Mouse (Mus musculus) cortical plate, adult 2 months (tissue): ENCODE results near the gene 3110082J24Rik. TPM values are rescaled to one million over a fixed set of nuclear protein-coding genes. Genes with fewer than 3 reads are reported as not detected.
A peak's percentile ranks its signal among the peaks of the same experiment; 100 is the strongest.

Experiments used
- H3K27ac ChIP-seq: fragments of 200-500 bp; 2 replicates; pipeline ENCODE4 v1.5.1; 2012; ENCODE audit warnings: low read length, control low read depth, inconsistent platforms; ENCODE audit not compliant: insufficient read depth
- H3K4me1 ChIP-seq: fragments of 200-500 bp; 2 replicates; pipeline ENCODE4 v1.6.1; 2011; ENCODE audit warnings: low read length; ENCODE audit not compliant: control insufficient read depth, insufficient read depth
- H3K4me3 ChIP-seq: fragments of 200-500 bp; 2 replicates; pipeline ENCODE4 v1.5.1; 2011; ENCODE audit warnings: mild to moderate bottlenecking, low read length, control low read depth; ENCODE audit not compliant: insufficient read depth
- CTCF ChIP-seq: fragments of 200-500 bp; IDR thresholded peaks from 2 replicates; pipeline ENCODE4 v1.5.1; 2011; ENCODE audit warnings: mild to moderate bottlenecking, control low read depth, low read length; ENCODE audit not compliant: insufficient read depth; ENCODE audit errors: extremely low read depth
- POLR2A ChIP-seq: fragments of 200-500 bp; IDR thresholded peaks from 2 replicates; pipeline ENCODE4 v1.6.1; 2011; ENCODE audit warnings: mild to moderate bottlenecking, low read length, control low read depth; ENCODE audit not compliant: insufficient read depth; ENCODE audit errors: extremely low read depth
- polyA plus RNA-seq: library from polyadenylated mRNA; depleted of rRNA; stranded (reverse); fragments of >200 nt; gene quantifications from 2 replicates; pipeline ENCODE4 v1.2.3, GENCODE M21; 2012

Gene 3110082J24Rik
- polyA plus RNA-seq, 1 experiment = 4.6 TPM

- no peak for TF ChIP-seq CTCF
- TF ChIP-seq POLR2A = no peak
Observed at GRCm38 (mm10) chr5:30119163-30119562, 13.3 kb upstream of the 3110082J24Rik start.

GRCm38 (mm10) chr5:30118018-30118417 is 12.1 kb upstream of the 3110082J24Rik start:
- TF ChIP-seq POLR2A (no peak), CTCF (no peak)
- Histone ChIP-seq H3K27ac (no peak overlapping the region), H3K4me3 (no peak overlapping the region), H3K4me1 (no peaks in the 10 kb centered on the region)

More at GRCm38 (mm10) chr5:30119163-30119562, 13.3 kb upstream of the 3110082J24Rik start:
- Histone ChIP-seq H3K4me3 (no peak overlapping the region), H3K4me1 (no peaks in the 10 kb centered on the region), H3K27ac (no peak overlapping the region)

GRCm38 (mm10) chr5:30115718-30116117 is 9.8 kb upstream of the 3110082J24Rik start:
- TF ChIP-seq POLR2A (no peak), CTCF (no peak)

GRCm38 (mm10) chr5:30114761-30115140 is 8.9 kb upstream of the 3110082J24Rik start:
- Histone ChIP-seq H3K4me1 (no peaks in the 10 kb centered on the region), H3K4me3 (peak overlapping the region; percentile 36; the same call in 1 of the 2 replicates), H3K27ac (no peak overlapping the region)
- TF ChIP-seq CTCF (no peak), POLR2A (no peak)

More at GRCm38 (mm10) chr5:30115718-30116117, 9.8 kb upstream of the 3110082J24Rik start:
- Histone ChIP-seq H3K4me1 (no peaks in the 10 kb centered on the region), H3K27ac (no peak overlapping the region), H3K4me3 (no peak overlapping the region)

- no peaks in the 10 kb centered on the region for H3K4me1 ChIP-seq
- peak overlapping the region; percentile 36 for H3K4me3 ChIP-seq
- no peak overlapping the region for H3K27ac ChIP-seq
- TF ChIP-seq CTCF (peak; percentile 18; the same call in 1 of the 2 replicates), POLR2A (no peak)
Observed at GRCm38 (mm10) chr5:30113881-30114760, 8.2 kb upstream of the 3110082J24Rik start.

- Histone ChIP-seq H3K4me1 (no peaks in the 10 kb centered on the region), H3K4me3 (no peak overlapping the region), H3K27ac (no peak overlapping the region)
- no peak for TF ChIP-seq CTCF
- TF ChIP-seq POLR2A = no peak
Observed at GRCm38 (mm10) chr5:30112533-30113068, 6.7 kb upstream of the 3110082J24Rik start.

GRCm38 (mm10) chr5:30111771-30112170 is 5.9 kb upstream of the 3110082J24Rik start:
- TF ChIP-seq POLR2A = no peak
- no peak for TF ChIP-seq CTCF
- no peaks in the 10 kb centered on the region for H3K4me1 ChIP-seq
- no peak overlapping the region for H3K4me3 ChIP-seq
- H3K27ac ChIP-seq = no peak overlapping the region

GRCm38 (mm10) chr5:30111126-30111525 is 5.2 kb upstream of the 3110082J24Rik start:
- TF ChIP-seq CTCF (no peak), POLR2A (no peak)
- no peaks in the 10 kb centered on the region for H3K4me1 ChIP-seq
- H3K4me3 ChIP-seq = no peak overlapping the region
- H3K27ac ChIP-seq = no peak overlapping the region

GRCm38 (mm10) chr5:30110371-30111060 is 4.6 kb upstream of the 3110082J24Rik start:
- no peak overlapping the region for H3K27ac ChIP-seq
- TF ChIP-seq CTCF = no peak
- no peak for TF ChIP-seq POLR2A
- H3K4me3 ChIP-seq = no peak overlapping the region
- no peaks in the 10 kb centered on the region for H3K4me1 ChIP-seq

GRCm38 (mm10) chr5:30109899-30110298 is 4.0 kb upstream of the 3110082J24Rik start:
- no peak overlapping the region for H3K4me3 ChIP-seq
- TF ChIP-seq POLR2A (no peak), CTCF (no peak)
- no peaks in the 10 kb centered on the region for H3K4me1 ChIP-seq
- no peak overlapping the region for H3K27ac ChIP-seq
